Mouse (Mus musculus): ENCODE data around the gene Spata7.
"Not testable (repeated sequence)": the region's sequence is repeated elsewhere in the genome, so short reads cannot be mapped to it uniquely, and the experiment has no call there.

DNA sequence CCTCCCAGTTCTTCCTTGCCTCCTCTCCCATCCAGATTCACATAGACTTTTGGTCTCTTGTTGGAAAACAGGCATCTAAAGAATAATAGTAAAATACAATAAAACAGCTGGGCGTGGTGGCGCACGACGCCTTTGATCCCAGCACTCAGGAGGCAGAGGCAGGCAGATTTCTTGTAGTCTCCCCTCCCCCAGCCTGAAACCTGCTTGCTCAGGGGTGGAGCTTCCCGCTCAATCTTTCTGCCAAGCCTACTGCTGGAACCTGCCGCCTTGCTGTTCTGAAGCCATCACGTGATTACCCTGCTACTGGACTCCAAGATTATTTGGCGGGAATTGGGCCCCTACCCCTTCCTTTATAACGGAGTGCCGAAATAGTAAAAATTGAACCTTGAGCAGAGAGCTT, 4.7 kb upstream of the Spata7 start:
- not testable (repeated sequence) for TF ChIP-seq POLR2A (IDR thresholded peaks at IDR 0.05; ENCODE audit: borderline replicate concordance, low read depth, low read length); CTCF (IDR thresholded peaks at IDR 0.05; ENCODE audit: low read depth, low read length)
